Mouse (Mus musculus) spleen, adult 2 months (tissue): ENCODE measurements around the gene Pnma5.

Source experiments
- CTCF ChIP-seq: fragments of 200-500 bp; IDR thresholded peaks from 2 replicates; pipeline ENCODE4 v1.5.1; 2011; ENCODE audit warnings: mild to moderate bottlenecking, inconsistent platforms; ENCODE audit not compliant: insufficient read depth, insufficient read length, insufficient replicate concordance; ENCODE audit errors: extremely low read depth
- POLR2A ChIP-seq: fragments of 200-500 bp; IDR thresholded peaks from 2 replicates; pipeline ENCODE4 v1.6.1; 2011; ENCODE audit warnings: low read depth, low read length, inconsistent platforms

- no peak for TF ChIP-seq CTCF
- TF ChIP-seq POLR2A: no peak
Observed at GRCm38 (mm10) chrX:72987520-72987905, 49.4 kb downstream of the Pnma5 start.
